In genomic region chr12:101026025-101026424, GRCm38 (mm10) we compare ENCODE assay signal across 9 mouse cellular contexts. TPM values are rescaled to one million over a fixed set of nuclear protein-coding genes. Genes with fewer than 3 reads are reported as not detected.
DNase-seq lines count a peak whose midpoint lies in the region; ATAC-seq and TF ChIP-seq lines count a peak whose summit lies in the region.
"Had no signal": no experiment of that assay in that cellular context is flagged by ENCODE, and none has a peak within 500 bp of the region (broad histone marks: within the 10 kb centered on the region; RNA-seq: fewer than 3 reads in every experiment).

No protein-coding gene starts in this region.

- H3K4me1 ChIP-seq in neural tube, embryonic 11.5 days (ENCODE audit: control insufficient read depth, insufficient read depth, low read length) = peaks cover 14% of the 10 kb centered on the region
- peaks cover 23% of the 10 kb centered on the region for H3K4me1 ChIP-seq in forebrain, postnatal 0 days (ENCODE audit: insufficient read depth)
- peaks cover 44% of the 10 kb centered on the region for H3K4me1 ChIP-seq in liver, embryonic 16.5 days (ENCODE audit: control insufficient read depth, low read depth, low read length)

- WGBS in neural tube, embryonic 11.5 days = 83% methylated on average over 4 of the region's 4 CpGs
- 84% methylated on average over 4 of the region's 4 CpGs for WGBS in forebrain, postnatal 0 days
- WGBS in liver, embryonic 16.5 days (ENCODE audit: insufficient replicate concordance) = 24% methylated on average over 4 of the region's 4 CpGs

- DNase-seq in neural tube, embryonic 11.5 days (ENCODE audit: low spot score) = no peak
- DNase-seq in neural tube, embryonic 10.5 days (ENCODE audit: extremely low spot score, low spot score) = no peak
- no peak for DNase-seq in forebrain, postnatal 0 days
- peak; percentile 22 for DNase-seq in yolk sac, embryonic 10.5 days (ENCODE audit: low spot score)
- no peak for DNase-seq in ovary, postnatal 10 days (ENCODE audit: low spot score)
- DNase-seq in embryo, embryonic 10.5 days (ENCODE audit: low spot score) = no peak
- DNase-seq: kidney, adult 18-20 months had no signal

- no peaks in the 10 kb centered on the region for H3K36me3 ChIP-seq in neural tube, embryonic 11.5 days (ENCODE audit: control insufficient read depth, insufficient read depth, low read length)
- H3K36me3 ChIP-seq in forebrain, postnatal 0 days (ENCODE audit: insufficient read depth) = peaks cover 10% of the 10 kb centered on the region
- H3K36me3 ChIP-seq in liver, embryonic 16.5 days (ENCODE audit: control insufficient read depth, insufficient read depth) = peaks cover 4% of the 10 kb centered on the region; the same call in 1 of the 2 replicates

- H3K4me2 ChIP-seq in neural tube, embryonic 11.5 days (ENCODE audit: low read depth) = peak overlapping the region; percentile 89
- peak overlapping the region; percentile 80; the same call in 1 of the 2 replicates for H3K4me2 ChIP-seq in forebrain, postnatal 0 days (ENCODE audit: low read depth)
- H3K4me2 ChIP-seq in liver, embryonic 16.5 days (ENCODE audit: low read depth, low read length) = peak overlapping the region; percentile 99

- no peak overlapping the region for H3K9ac ChIP-seq in neural tube, embryonic 11.5 days (ENCODE audit: low read length)
- no peak overlapping the region for H3K9ac ChIP-seq in forebrain, postnatal 0 days
- peak overlapping the region; percentile 95 for H3K9ac ChIP-seq in liver, embryonic 16.5 days (ENCODE audit: low read depth, low read length)

- H3K27ac ChIP-seq in neural tube, embryonic 11.5 days (ENCODE audit: low read depth, low read length) = no peak overlapping the region
- H3K27ac ChIP-seq in forebrain, postnatal 0 days (ENCODE audit: low read depth, low read length) = no peak overlapping the region
- H3K27ac ChIP-seq in liver, embryonic 16.5 days (ENCODE audit: low read length) = peak overlapping the region; percentile 93

- no peaks in the 10 kb centered on the region for H3K9me3 ChIP-seq in neural tube, embryonic 11.5 days (ENCODE audit: control insufficient read depth, low read length)
- H3K9me3 ChIP-seq in forebrain, postnatal 0 days (ENCODE audit: low read length) = no peaks in the 10 kb centered on the region
- no peaks in the 10 kb centered on the region for H3K9me3 ChIP-seq in liver, embryonic 16.5 days (replicated peaks; ENCODE audit: control insufficient read depth, low read length)

- TF ChIP-seq CTCF in forebrain, postnatal 0 days (IDR thresholded peaks at IDR 0.05; ENCODE audit: low read depth) = no peak

- no peak for ATAC-seq in neural tube, embryonic 11.5 days (ENCODE audit: insufficient read depth, low FRiP score, low TSS enrichment)
- ATAC-seq in forebrain, postnatal 0 days = no peak
- ATAC-seq in liver, embryonic 16.5 days (ENCODE audit: low read depth) = no peak
- ATAC-seq: Patski had no signal

- no peak overlapping the region for H3K4me3 ChIP-seq in neural tube, embryonic 11.5 days (ENCODE audit: low read depth, low read length)
- no peak overlapping the region for H3K4me3 ChIP-seq in forebrain, postnatal 0 days (ENCODE audit: low read depth, low read length)
- H3K4me3 ChIP-seq in liver, embryonic 16.5 days (ENCODE audit: low read depth, low read length) = peak overlapping the region; percentile 87

- H3K27me3 ChIP-seq in neural tube, embryonic 11.5 days (ENCODE audit: control insufficient read depth, insufficient read depth, low read length) = no peaks in the 10 kb centered on the region
- H3K27me3 ChIP-seq in forebrain, postnatal 0 days (ENCODE audit: insufficient read depth, low read length) = no peaks in the 10 kb centered on the region
- no peaks in the 10 kb centered on the region for H3K27me3 ChIP-seq in liver, embryonic 16.5 days (ENCODE audit: control insufficient read depth, insufficient read depth, low read depth, low read length)
- H3K27me3 ChIP-seq: Patski had no signal

RNA-seq across cellular contexts. Expression of gene Ccdc88c, which starts 2.8 kb away (rescaled TPM):
- polyA plus RNA-seq in neural tube, embryonic 11.5 days (2014; fragmentation: Nextera tagmentation; extraction: Ambion mirVana) = 11.8 and 12.9 TPM in 2 replicates
- total RNA-seq in forebrain, postnatal 0 days (2014; rRNA removed) = 31.3 and 31.5 TPM in 2 replicates
- 12.4 and 14.6 TPM in 2 replicates for polyA plus RNA-seq in forebrain, postnatal 0 days (2015; fragmentation: Nextera tagmentation; extraction: Ambion mirVana)
- 5.9 and 6.1 TPM in 2 replicates for polyA plus RNA-seq in liver, embryonic 16.5 days (2015; fragmentation: Nextera tagmentation; extraction: Ambion mirVana)

RNA-seq across cellular contexts. Expression of gene Ppp4r3a, which starts 57.5 kb away (rescaled TPM):
- polyA plus RNA-seq in neural tube, embryonic 11.5 days (2014; fragmentation: Nextera tagmentation; extraction: Ambion mirVana) = 61.9 and 64.6 TPM in 2 replicates
- 36.5 and 49.1 TPM in 2 replicates for total RNA-seq in forebrain, postnatal 0 days (2014; rRNA removed)
- 13.1 and 14.9 TPM in 2 replicates for polyA plus RNA-seq in forebrain, postnatal 0 days (2015; fragmentation: Nextera tagmentation; extraction: Ambion mirVana)
- polyA plus RNA-seq in liver, embryonic 16.5 days (2015; fragmentation: Nextera tagmentation; extraction: Ambion mirVana) = 14.8 and 15.0 TPM in 2 replicates
